Mouse (Mus musculus) c-Kit-positive CD71-positive TER-119-negative erythroid progenitor cells, embryonic 14.5 days (primary cell): Measurements from ENCODE around the gene Tssc4.

Source experiments
- DNase-seq: peaks from one replicate; pipeline ENCODE4 v3.0.0-alpha.2; 2013; ENCODE audit warnings: low read depth

Tssc4 gene

GRCm38 (mm10) chr7:143069751-143070400 lies 827 bp downstream of the Tssc4 start:
- DNase-seq: no peak

GRCm38 (mm10) chr7:143070506-143071070 lies 1.5 kb downstream of the Tssc4 start:
- no peak for DNase-seq

GRCm38 (mm10) chr7:143072605-143073004 lies 3.6 kb downstream of the Tssc4 start:
- DNase-seq: no peak

GRCm38 (mm10) chr7:143073086-143073485 lies 4.0 kb downstream of the Tssc4 start:
- no peak for DNase-seq

- DNase-seq: no peak
Measured at GRCm38 (mm10) chr7:143075394-143075793, 6.3 kb downstream of the Tssc4 start.

GRCm38 (mm10) chr7:143077351-143077750 lies 8.3 kb downstream of the Tssc4 start:
- DNase-seq: no peak

- DNase-seq: no peak
Measured at GRCm38 (mm10) chr7:143082024-143082423, 13.0 kb downstream of the Tssc4 start.

GRCm38 (mm10) chr7:143083708-143084107 lies 14.7 kb downstream of the Tssc4 start:
- DNase-seq: no peak

GRCm38 (mm10) chr7:143086366-143086765 lies 17.3 kb downstream of the Tssc4 start:
- peak; percentile 57 for DNase-seq

- no peak for DNase-seq
Measured at GRCm38 (mm10) chr7:143087070-143087579, 18.1 kb downstream of the Tssc4 start.

- no peak for DNase-seq
Measured at GRCm38 (mm10) chr7:143093847-143094246, 24.8 kb downstream of the Tssc4 start.

GRCm38 (mm10) chr7:143094592-143095553 lies 25.8 kb downstream of the Tssc4 start, which contains the start of gene Trpm5:
TSS of gene Trpm5 (minus strand) at chr7:143094642.
- no peak for DNase-seq

- DNase-seq: no peak
Measured at GRCm38 (mm10) chr7:143095554-143095907, 26.5 kb downstream of the Tssc4 start.

GRCm38 (mm10) chr7:143100759-143101158 lies 31.7 kb downstream of the Tssc4 start:
- no peak for DNase-seq

- DNase-seq: no peak
Measured at GRCm38 (mm10) chr7:143105258-143105897, 36.3 kb downstream of the Tssc4 start.

GRCm38 (mm10) chr7:143106062-143106461 lies 37.0 kb downstream of the Tssc4 start, which contains the start of gene Kcnq1:
TSS of gene Kcnq1 (plus strand) at chr7:143106362.
- DNase-seq: no peak

GRCm38 (mm10) chr7:143106672-143107465 lies 37.8 kb downstream of the Tssc4 start:
- no peak for DNase-seq

- DNase-seq: no peak
Measured at GRCm38 (mm10) chr7:143108200-143108599, 39.2 kb downstream of the Tssc4 start.

GRCm38 (mm10) chr7:143108996-143109660 lies 40.1 kb downstream of the Tssc4 start:
- no peak for DNase-seq

GRCm38 (mm10) chr7:143109696-143110095 lies 40.6 kb downstream of the Tssc4 start:
- DNase-seq: no peak

- no peak for DNase-seq
Measured at GRCm38 (mm10) chr7:143110803-143111202, 41.8 kb downstream of the Tssc4 start.
